Mouse (Mus musculus) CD4-positive, CD25-positive, alpha-beta regulatory T cell, adult 4 months (primary cell): ENCODE results near the gene Tnfsf12. TPM values are rescaled to one million over a fixed set of nuclear protein-coding genes. Genes with fewer than 3 reads are reported as not detected.

ENCODE experiments used
- ATAC-seq: one replicate; pipeline ENCODE4 v1.8.0; 2017
- polyA plus RNA-seq, 2 experiments: library from polyadenylated mRNA; unstranded; fragments of 100-300 nt; shearing (Covaris generic); gene quantifications; one replicate each; pipeline ENCODE4 v1.2.1; 2017

Tnfsf12 gene
- polyA plus RNA-seq, 2 experiments from 2014 or later, result 0.23 TPM; not detected in 1

GRCm38 (mm10) chr11:69680136-69680855 lies 15.4 kb downstream of the Tnfsf12 start:
- ATAC-seq, result no peak

GRCm38 (mm10) chr11:69679144-69679543 lies 16.5 kb downstream of the Tnfsf12 start:
- ATAC-seq, result no peak

- peak; percentile 89 for ATAC-seq
Observed at GRCm38 (mm10) chr11:69672211-69672706, 23.4 kb downstream of the Tnfsf12 start, which contains the start of gene Eif4a1. Gene Eif4a1 (minus strand): TSS chr11:69672423.

- ATAC-seq, result no peak
Observed at GRCm38 (mm10) chr11:69671726-69672124, 23.9 kb downstream of the Tnfsf12 start.

- peak; percentile 60 for ATAC-seq
Observed at GRCm38 (mm10) chr11:69670786-69671725, 24.6 kb downstream of the Tnfsf12 start.

- ATAC-seq, result no peak
Observed at GRCm38 (mm10) chr11:69666665-69667005, 29.0 kb downstream of the Tnfsf12 start.

GRCm38 (mm10) chr11:69665961-69666664 lies 29.5 kb downstream of the Tnfsf12 start, which contains the start of gene Cd68:
Gene Cd68 (minus strand): TSS chr11:69666153.
- no peak for ATAC-seq

- no peak for ATAC-seq
Observed at GRCm38 (mm10) chr11:69665457-69665960, 30.1 kb downstream of the Tnfsf12 start.

GRCm38 (mm10) chr11:69664841-69665240 lies 30.8 kb downstream of the Tnfsf12 start:
- no peak for ATAC-seq

GRCm38 (mm10) chr11:69663795-69664194 lies 31.9 kb downstream of the Tnfsf12 start:
- no peak for ATAC-seq

GRCm38 (mm10) chr11:69662967-69663671 lies 32.5 kb downstream of the Tnfsf12 start:
- no peak for ATAC-seq

- ATAC-seq, result peak; percentile 89
Observed at GRCm38 (mm10) chr11:69662213-69662966, 33.3 kb downstream of the Tnfsf12 start, which contains the start of gene Mpdu1. Gene Mpdu1 (minus strand): TSS chr11:69662642.

GRCm38 (mm10) chr11:69661221-69661881 lies 34.3 kb downstream of the Tnfsf12 start:
- ATAC-seq, result no peak

- ATAC-seq, result no peak
Observed at GRCm38 (mm10) chr11:69657462-69657881, 38.2 kb downstream of the Tnfsf12 start.

- peak; percentile 45 for ATAC-seq
Observed at GRCm38 (mm10) chr11:69656617-69657461, 38.8 kb downstream of the Tnfsf12 start.

GRCm38 (mm10) chr11:69656065-69656455 lies 39.6 kb downstream of the Tnfsf12 start:
- no peak for ATAC-seq

- no peak for ATAC-seq
Observed at GRCm38 (mm10) chr11:69655264-69656064, 40.2 kb downstream of the Tnfsf12 start, which contains the start of gene Sox15. Gene Sox15 (plus strand): TSS chr11:69655314.

GRCm38 (mm10) chr11:69654760-69655159 lies 40.9 kb downstream of the Tnfsf12 start:
- ATAC-seq, result no peak
